Mouse (Mus musculus) liver, postnatal 0 days (tissue): ENCODE results near the gene Ccno.

ENCODE experiments used
- CTCF ChIP-seq: sonication (generic); IDR thresholded peaks from 2 replicates; pipeline ENCODE4 v1.5.1; 2016; ENCODE audit warnings: antibody characterized with exemption, low read depth
- EP300 ChIP-seq: IDR thresholded peaks from 2 replicates; pipeline ENCODE4 v1.6.1; 2016; ENCODE audit warnings: antibody characterized with exemption, low read depth, mild to moderate bottlenecking

- no peak for TF ChIP-seq CTCF
- TF ChIP-seq EP300 = no peak
Measured at GRCm38 (mm10) chr13:112997369-112997768, 9.8 kb downstream of the Ccno start.
